Mouse (Mus musculus) embryonic fibroblast, embryonic 13.5 days (primary cell): ENCODE results near the gene Lcor.

Source experiments
- CTCF ChIP-seq: IDR thresholded peaks from 2 replicates; pipeline ENCODE4 v1.5.1; 2011; ENCODE audit warnings: mild to moderate bottlenecking, control low read depth, low read length, moderate library complexity, borderline replicate concordance; ENCODE audit not compliant: insufficient read depth
- POLR2A ChIP-seq: IDR thresholded peaks from 2 replicates; pipeline ENCODE4 v1.6.1; 2011; ENCODE audit warnings: low read depth, mild to moderate bottlenecking, control low read depth, low read length, moderate library complexity

- no peak for TF ChIP-seq CTCF
- TF ChIP-seq POLR2A = no peak
Measured at GRCm38 (mm10) chr19:41438953-41439352, 43.5 kb upstream of the Lcor start.
